Mouse (Mus musculus): ENCODE measurements around the gene Cntf.
"Not testable (repeated sequence)": the region's sequence is repeated elsewhere in the genome, so short reads cannot be mapped to it uniquely, and the experiment has no call there.

Cntf gene

GRCm38 (mm10) chr19:12762212-12763130 is 3.0 kb downstream of the Cntf start:
- DNase-seq: peak; percentile 55

- DNase-seq: no peak
Observed at GRCm38 (mm10) chr19:12759656-12760055, 5.8 kb downstream of the Cntf start.

- no peak for DNase-seq
Observed at GRCm38 (mm10) chr19:12758936-12759478, 6.4 kb downstream of the Cntf start.

- no peak for DNase-seq
Observed at GRCm38 (mm10) chr19:12756286-12756685, 9.1 kb downstream of the Cntf start.

- DNase-seq: no peak
Observed at GRCm38 (mm10) chr19:12731950-12732349, 33.5 kb downstream of the Cntf start.

- no peak for DNase-seq
Observed at GRCm38 (mm10) chr19:12731036-12731435, 34.4 kb downstream of the Cntf start.

- no peak for DNase-seq
Observed at GRCm38 (mm10) chr19:12725851-12726250, 39.6 kb downstream of the Cntf start.

GRCm38 (mm10) chr19:12722308-12722707 is 43.1 kb downstream of the Cntf start:
- peak; percentile 68 for DNase-seq

GRCm38 (mm10) chr19:12721596-12721995 is 43.8 kb downstream of the Cntf start:
- not testable (repeated sequence) for DNase-seq

GRCm38 (mm10) chr19:12720919-12721318 is 44.5 kb downstream of the Cntf start:
- not testable (repeated sequence) for DNase-seq

- no peak for DNase-seq
Observed at GRCm38 (mm10) chr19:12720463-12720862, 45.0 kb downstream of the Cntf start.

- no peak for DNase-seq
Observed at GRCm38 (mm10) chr19:12719189-12719588, 46.2 kb downstream of the Cntf start.

Measured in thymus, postnatal 4 days (tissue).